Mouse (Mus musculus) yolk sac, embryonic 10.5 days (tissue): Measurements from ENCODE around the gene Coq9.
"Not testable (repeated sequence)": the region's sequence is repeated elsewhere in the genome, so short reads cannot be mapped to it uniquely, and the experiment has no call there.

Source experiments
- DNase-seq: peaks from one replicate; pipeline ENCODE4 v3.0.0-alpha.2; 2017; ENCODE audit warnings: low spot score

Gene Coq9

DNA sequence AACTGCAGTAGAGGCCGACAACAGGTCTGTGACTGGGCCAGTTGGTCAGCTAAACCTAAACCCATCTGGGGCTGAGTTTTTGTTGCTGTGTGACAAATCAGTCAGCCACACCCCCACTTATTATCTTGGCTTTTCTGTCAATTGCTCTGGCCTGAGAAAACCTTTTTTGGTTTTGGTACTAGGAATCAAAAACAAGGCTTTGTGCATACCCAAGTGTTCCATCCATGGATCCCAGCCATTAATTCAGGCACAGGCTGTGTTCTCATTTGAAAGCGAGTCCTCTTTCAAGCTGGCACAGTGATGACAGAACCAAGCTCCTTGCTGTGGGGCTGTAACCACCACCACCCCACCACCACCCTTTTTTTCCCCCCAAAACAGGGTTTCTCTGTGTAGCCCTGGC is 16.7 kb upstream of the Coq9 start:
- DNase-seq: no peak

DNA sequence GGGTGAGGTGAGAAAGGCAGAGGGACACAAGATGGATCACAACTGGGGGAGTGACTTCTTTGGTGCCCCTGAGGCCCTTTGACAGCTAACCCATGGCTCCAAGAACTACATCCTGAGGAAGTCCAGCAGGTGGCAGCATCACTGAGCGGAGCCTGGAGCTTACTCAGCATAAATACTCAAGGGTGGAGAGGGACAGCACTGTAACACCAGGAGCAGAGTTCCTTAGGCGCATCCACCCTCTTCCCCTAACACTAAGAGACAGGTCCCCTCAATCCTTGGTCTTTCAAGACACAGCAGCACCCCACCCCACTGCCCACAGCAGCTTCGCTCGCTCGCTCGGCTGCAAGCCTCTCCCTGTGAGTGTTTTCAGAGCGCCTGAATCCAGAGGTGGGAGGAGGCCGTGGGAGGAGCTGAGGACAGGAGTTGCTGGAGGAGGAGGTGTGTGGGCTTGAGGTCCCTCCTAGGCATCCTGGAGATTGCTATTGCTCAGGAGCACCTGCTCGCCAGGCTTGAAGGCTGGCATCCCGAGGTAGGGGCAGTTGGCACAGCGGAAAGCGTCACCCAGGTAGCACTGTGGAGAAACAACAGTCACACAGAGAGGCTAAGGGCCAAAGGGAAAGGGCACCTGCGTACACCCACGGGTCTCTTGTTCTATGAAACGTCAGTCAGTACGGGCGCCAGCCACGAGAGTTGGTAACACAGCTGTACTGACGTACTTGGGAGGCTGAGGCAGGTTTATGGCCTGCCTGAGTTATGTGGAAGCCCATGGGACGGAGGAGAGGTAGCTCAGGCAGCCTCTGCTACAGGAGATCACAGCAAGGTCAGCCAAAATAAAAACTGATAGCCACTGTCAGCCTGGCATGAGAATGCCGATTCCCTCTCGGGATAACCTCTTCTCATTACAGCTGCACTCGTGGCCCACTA is 15.2 kb upstream of the Coq9 start:
- DNase-seq: peak; percentile 59

DNA sequence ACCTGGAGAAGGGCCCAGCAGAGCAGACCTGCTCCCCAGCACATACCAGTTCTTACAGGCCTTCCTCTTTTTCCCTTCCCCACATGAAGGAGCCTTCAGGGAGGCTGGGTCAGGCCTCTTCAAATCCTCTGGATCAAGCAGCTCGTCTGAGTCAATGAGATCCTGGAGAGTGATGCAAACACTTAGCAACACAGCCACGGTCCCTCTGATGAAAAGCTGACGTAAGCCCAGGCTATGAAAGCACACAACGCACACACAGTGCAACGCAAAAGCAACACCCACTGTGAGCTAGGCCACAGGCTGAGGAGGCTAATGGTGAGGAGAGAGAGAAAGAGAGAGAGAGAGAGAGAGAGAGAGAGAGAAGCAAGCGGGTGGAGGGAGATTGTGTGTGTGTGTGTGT is 13.0 kb upstream of the Coq9 start:
- no peak for DNase-seq

DNA sequence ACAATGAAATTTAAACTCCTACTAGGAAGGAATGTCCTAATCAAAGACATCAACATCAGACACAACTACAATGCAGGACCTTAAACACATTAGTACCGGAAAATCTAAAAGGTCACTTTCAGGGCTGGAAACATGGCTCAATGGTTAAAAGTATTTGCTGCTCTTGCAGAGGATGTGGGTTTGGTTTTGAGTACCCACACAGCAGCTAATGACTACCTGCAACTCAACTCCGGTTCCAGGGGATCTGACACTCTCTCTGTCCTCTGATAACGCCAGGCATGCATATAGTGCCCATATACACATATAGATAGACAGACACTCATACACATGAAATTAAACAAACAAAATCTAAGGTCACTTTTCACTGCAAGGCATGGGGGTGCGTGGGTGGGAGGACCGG is 11.9 kb upstream of the Coq9 start:
- no peak for DNase-seq

DNA sequence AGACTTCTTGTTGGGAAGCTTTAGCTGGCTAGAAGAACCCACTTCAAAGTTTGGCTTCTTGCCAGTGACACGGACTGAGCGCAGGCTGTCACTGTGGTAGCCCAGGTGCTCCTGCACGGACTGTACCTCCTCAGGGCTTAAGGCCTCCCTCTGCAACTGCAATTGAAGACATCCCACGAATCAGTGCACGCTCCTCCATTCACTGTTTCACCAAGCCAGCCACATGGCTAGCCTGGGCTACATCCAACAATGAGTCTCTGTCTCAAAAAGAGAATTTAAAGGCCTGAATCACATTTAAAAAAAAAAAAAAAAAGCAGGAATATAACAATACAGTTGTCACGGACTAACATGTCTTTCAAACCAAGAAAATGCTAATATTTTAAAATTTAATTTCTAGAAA is 9.8 kb upstream of the Coq9 start:
- no peak for DNase-seq

DNA sequence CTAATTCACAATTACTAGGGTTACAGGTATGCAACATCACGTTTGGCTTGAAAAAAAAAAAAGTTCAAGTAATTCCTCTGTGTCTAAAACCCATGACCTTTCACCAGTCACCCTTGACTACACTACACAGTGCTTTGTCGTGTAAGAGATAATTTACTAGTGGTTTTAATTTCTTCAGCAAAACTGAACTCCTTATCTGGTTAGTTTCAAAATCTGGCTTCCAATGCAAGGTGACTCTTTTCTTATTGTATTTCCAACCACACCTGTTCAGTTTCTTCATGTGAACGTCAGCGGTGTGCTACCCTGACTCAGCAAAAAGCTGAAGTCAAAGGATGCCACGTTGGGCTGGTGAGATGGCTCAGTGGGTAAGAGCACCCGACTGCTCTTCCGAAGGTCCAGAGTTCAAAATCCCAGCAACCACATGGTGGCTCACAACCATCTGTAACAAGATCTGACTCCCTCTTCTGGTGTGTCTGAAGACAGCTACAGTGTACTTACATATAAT is 4.2 kb upstream of the Coq9 start:
- peak; percentile 11 for DNase-seq

DNA sequence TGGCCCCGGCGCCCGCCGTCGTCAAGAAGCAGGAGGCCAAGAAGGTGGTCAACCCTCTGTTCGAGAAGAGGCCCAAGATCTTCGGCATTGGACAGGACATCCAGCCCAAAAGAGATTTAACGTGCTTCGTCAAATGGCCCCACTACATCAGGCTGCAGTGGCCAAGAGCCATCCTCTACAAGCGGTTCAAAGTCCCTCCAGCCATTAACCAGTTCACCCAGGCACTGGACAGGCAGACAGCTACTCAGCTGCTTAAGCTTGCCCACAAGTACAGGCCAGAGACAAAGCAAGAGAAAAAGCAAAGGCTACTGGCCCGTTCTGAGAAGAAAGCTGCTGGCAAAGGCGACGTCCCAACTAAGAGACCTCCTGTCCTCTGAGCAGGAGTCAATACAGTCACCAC is 2.4 kb upstream of the Coq9 start:
- not testable (repeated sequence) for DNase-seq

DNA sequence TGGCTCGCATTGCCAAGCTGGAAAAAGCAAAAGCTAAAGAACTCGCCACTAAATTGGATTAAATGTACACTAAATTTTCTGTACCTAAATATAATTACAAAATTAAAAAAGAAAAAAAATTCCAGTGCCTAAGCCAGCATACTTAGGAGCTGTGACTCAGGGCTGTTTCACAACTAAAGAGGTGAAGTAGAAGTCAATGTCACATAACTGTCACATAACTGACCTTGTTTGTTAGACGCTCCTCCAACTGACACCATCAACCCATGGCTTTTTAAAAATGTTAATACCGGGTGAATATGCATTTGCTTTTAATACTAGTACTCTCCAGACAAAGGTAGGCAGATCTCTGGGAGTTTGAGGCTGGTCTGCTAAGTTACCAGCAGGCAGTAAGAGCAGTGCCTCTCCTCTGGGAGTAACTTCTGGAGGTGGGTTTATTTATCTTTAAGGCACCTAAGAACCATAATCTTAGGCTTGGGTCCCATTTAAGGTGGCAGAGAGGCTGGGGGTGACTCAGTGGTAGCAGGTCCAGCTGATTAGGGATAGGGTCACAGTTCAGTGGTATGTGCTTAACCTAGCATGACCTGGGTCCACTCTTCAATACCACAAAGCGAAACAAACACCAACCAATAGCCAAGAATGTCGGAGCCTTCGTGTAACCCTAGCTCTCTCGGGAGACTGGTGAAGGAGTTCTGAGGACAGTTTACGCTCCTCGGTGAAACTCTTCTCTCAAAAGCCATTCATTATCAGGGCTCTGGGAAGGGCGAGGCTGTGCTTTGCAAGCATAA is 1.5 kb upstream of the Coq9 start:
- DNase-seq: peak; percentile 18

DNA sequence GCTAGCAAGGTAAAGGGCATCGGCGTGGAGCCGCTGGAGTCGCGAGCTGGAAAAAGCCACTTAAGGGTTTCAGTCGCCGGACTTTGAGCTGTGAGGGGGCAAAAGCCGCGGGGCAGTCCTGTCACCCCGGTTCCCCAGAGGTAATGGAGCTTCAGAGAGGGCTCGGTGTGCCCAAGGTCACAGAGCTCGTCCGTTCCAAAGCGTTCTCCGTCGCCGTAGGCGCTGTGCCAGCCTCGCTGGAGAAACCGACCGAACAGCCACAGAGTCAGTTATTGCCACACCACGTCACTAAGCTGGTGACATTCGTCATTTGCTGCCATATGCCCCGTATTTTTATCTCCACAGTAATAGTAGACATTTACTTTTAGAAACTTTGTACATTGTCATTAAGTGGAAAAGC is 479 bp downstream of the Coq9 start:
- DNase-seq: no peak

DNA sequence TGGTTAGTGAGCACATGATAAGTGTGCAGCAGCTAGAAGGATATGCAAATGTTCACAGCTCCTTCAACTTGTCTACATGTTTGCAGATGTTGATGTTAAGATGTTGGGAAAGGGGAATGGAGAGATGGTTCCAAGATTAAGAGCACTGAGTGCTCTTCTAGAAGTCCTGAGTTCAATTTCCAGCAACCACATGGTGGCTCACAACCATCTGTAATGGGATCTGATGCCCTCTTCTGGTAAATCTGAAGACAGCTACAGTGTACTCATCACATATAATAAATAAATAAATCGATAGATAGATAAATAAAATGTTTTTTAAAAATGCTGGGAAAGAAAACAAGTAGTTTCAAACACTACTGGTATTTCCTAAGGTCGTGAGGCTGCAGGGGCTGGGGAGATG is 3.1 kb downstream of the Coq9 start:
- DNase-seq: no peak

DNA sequence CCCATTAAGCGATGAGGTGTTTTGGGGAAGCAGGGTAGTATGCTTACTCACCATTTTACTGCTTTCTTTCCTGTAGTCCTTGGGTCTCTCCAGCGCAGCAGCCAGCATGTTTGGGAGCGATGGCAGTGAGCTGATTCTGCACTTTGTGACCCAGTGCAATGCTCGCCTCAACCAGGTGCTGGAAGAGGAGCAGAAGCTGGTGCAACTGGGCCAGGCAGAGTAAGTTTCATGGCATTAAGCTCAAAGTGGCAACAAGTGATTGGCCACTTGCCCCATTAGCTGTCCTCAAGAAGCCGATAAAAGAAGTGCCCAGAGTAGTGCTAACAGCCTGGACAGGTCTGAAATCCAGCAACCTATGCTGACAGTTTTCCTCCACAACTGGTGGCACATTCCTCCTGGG is 11.9 kb downstream of the Coq9 start:
- DNase-seq: no peak

DNA sequence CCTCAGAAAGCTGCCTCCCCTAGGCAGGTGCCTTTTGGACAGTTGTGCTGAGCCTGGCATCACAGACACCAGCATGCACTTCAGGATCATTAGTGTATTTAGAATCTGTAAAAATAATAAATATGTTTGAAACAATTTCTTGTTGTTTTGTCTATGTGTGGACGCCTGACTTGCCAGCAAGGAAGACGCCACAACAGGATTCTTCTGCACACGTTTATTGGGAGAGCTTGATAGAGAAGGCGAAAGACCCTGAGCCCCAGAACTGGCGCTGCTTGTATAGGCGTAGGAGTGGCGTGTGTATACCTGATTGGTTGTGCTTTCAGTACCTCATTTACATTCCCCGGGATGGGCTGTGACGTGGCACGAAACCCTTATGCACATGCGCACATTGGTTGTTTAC is 16.6 kb downstream of the Coq9 start:
- not testable (repeated sequence) for DNase-seq

DNA sequence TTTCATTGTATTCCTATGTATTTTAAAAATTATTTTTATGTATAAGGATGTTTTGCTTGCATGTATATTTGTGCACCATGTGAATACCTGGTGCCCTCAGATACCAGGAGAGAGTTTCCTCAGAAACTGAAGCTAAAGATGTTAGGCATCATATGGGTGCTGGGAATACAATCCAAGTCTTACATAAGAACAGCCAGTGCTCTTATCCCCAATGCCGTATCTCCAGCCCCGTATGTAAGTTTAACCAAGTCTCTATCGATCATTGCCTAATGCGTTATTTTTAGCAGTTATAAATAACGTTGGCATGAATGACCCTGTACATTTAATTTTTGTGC is 18.9 kb downstream of the Coq9 start:
- no peak for DNase-seq

DNA sequence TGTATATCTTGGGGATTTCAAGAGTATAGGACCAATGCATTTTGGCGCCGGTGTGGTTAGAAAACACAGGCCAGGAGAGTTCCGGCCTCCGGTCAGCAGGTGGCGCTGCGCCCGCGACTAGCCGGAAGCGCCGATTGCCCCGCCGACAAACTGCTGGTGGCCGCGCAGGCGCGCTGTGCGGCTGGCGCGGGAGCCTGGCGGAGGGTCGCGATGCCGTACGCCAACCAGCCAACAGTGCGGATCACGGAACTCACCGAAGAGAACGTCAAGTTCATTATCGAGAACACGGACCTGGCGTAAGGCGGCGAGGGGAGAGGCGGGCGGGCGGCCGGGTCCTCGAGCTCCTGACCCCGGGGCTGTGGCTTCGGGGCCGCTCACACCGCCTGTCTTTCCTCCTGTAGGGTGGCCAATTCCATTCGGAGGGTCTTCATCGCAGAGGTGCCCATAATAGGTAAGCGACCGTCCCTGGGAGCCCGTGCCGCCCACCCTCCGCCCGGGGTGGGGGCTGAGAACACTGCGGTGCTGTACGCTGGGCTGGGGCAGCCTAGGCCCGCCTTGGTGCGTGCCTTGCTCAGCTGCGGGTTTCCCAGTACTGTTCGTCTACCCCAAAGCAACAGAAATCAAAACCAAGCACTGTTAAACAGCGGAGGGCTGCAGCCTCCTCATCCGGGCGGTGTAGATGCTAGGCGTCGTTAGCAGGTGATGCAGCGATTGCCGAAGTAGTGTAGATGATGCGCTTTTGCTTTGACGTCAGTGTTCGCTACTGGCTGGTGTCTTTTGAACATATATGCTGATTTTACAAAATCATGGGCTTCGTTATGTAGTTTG is 19.4 kb downstream of the Coq9 start, which contains the start of gene Polr2c:
Gene Polr2c, plus strand, starts transcription at position 105 of the 828 bp plus-strand sequence.
- DNase-seq: peak; percentile 84

DNA sequence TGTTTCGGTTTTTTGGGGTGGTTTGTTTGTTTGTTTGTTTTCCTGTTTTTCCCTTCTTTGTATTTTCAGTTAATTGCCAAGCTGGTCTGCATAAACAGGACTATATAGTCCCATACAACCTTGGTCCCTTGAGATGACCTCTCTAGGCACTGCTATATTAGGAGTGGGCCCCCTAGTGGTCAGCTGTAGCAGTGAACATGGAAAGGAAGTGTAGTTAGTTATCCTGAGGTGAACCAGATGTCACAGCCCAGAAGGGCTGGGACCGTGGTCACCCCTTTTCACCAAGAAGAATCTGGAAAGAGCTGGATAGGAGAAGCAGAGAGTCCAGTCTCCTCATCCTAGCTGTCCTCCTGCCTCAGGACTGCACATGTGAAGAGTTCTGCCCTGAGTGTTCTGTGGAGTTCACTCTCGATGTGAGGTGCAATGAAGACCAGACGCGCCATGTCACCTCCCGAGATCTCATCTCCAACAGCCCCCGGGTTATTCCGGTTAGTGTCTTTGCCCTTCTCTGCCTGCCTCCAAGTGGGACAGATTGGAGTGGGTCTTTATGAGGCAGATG is 23.3 kb downstream of the Coq9 start:
- peak; percentile 50 for DNase-seq

DNA sequence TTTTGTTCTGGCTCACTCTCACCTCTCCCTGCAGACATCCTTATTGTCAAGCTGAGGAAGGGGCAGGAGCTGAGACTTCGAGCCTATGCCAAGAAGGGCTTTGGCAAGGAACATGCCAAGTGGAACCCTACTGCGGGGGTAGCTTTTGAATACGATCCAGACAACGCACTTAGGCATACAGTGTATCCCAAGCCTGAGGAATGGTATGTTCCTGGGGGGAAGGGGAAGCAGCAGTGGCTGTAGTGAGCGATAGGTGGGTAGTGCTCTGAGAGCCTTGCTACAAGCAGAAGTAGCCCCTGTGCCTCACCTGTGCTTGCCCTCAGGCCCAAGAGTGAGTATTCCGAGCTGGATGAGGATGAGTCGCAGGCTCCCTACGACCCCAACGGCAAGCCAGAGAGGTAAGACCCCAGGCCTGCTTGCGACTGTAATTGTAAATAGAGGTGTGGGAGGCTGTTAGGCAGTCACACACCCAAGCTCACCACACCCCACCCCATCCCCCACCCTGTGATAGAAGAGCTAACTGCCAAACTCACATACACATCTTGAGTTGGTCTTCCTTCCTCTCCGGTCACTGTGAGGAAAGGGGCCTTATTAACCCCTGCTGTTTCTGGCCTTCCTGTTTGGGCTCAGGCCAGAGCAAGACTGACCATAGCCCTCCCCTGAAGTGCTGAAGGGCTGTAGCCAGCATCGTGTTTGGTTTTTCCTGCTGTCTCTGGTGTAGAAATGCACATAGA is 24.5 kb downstream of the Coq9 start:
- no peak for DNase-seq

DNA sequence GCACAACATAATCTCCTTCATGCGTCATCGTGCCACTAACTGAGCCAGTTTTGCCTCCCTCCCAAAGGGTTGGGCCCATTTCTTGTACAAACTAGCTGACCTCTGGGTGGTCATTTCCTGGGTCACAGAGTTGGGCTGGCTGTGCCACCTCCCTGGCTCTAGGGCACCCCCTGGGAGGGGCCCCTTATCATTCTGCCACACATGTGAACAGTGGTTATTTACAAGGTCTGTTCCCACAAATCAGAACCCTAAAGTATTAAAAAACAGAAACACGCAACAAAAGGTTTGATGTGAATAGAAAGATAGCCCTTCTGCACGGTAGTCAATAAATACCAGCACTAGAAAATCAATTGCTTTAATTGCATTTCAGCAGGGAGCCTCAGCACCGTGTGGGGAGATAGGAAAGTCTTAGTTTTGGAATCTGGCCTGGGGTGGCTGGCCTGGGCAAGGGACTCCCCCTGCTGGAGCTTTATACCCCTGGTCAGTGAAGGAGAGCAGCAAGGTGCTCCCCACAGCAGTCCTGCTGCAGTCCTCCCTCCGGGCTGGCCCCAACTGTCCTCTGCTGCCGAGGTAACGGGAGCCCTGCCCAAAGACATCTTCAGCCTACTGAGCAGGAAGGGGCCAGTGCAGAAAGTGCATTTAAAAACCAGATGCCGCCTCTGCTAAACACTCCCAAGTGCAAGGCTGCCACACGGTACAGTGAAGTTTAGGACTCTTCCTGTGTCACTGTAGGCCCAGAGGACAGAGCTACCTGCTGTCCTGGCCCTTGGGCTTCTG is 26.0 kb downstream of the Coq9 start:
- no peak for DNase-seq

DNA sequence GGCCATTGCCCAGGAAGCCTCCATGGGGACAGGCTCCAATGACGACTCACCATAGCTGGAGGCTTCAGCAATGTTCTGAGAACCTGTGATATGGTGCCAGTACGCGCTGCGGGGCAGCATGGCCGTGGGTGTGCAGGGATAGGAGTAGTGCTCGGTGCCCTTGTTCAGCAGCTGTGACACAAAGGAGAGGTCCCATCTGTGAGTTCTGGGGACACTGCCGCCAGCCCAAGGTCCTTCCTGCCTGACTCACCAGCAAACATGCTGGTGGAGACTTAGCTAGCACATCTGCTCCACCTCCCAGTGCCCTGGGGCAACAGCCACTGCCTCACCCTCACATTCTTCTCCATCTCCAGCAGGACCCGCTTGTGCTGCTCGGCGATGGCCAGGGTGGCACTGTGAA is 27.2 kb downstream of the Coq9 start:
- DNase-seq: no peak

DNA sequence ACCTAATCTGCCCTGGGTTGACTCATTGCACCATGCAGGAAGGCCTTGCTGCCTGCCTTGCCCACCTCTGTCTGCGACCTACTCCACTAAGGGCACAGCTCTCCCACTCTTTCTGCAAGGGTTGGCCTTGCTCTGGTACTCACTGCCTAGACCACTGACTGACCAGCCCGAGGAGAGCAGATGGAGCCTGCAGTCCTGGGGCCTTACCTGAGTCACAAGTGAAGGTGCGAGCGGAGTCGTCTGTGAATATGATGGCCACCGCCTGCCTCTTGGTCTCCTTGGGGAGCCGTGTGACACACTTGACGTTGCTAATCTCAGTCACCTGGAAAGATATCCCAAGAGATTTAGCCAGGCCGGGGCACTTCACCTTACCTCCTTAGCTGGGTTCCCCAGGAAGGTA is 28.8 kb downstream of the Coq9 start:
- DNase-seq: no peak

DNA sequence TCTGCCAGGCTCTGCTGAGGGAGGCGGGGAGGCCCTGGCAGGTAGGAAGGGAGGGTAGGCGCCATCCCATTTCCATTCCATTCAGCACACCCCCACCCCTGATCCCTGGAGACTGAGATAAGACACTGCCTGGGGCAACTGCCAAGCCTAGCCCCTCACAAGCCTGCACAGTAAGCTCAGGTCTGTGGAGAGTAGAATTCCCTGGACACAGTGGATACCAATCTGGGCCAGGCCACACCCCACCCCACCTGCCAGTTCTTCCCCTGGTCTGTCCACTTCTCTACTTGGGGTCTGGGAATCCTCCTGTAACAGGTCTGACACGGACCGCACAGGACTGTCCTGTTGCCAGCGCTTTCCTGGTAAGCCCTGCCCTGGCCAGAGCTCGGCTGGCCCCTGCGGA is 31.0 kb downstream of the Coq9 start:
- no peak for DNase-seq
